Mouse (Mus musculus) CD8-positive naive resting alpha-beta T cell, adult 2 months (primary cell): Measurements from ENCODE around the gene Spin1.
"Not testable (repeated sequence)": the region's sequence is repeated elsewhere in the genome, so short reads cannot be mapped to it uniquely, and the experiment has no call there.

Experiments
- DNase-seq, 2 experiments: peaks; one replicate each; pipeline ENCODE4 v3.0.0; 2022; ENCODE audit warnings: low read depth in 2 of 2, low spot score in 2 of 2

Gene Spin1

GRCm38 (mm10) chr13:51100233-51101015 lies at the start of gene Spin1:
Spin1 (plus strand) TSS chr13:51100880.
- peak; percentile 82 to 84 for DNase-seq

GRCm38 (mm10) chr13:51051016-51051415 lies 49.7 kb upstream of the Spin1 start:
- no peak for DNase-seq

- DNase-seq, result no peak
Observed at GRCm38 (mm10) chr13:51052408-51052807, 48.3 kb upstream of the Spin1 start.

- no peak for DNase-seq
Observed at GRCm38 (mm10) chr13:51063024-51063423, 37.7 kb upstream of the Spin1 start.

GRCm38 (mm10) chr13:51063721-51064120 lies 37.0 kb upstream of the Spin1 start:
- no peak for DNase-seq

- DNase-seq, result no peak
Observed at GRCm38 (mm10) chr13:51064429-51064828, 36.3 kb upstream of the Spin1 start.

- DNase-seq, result no peak
Observed at GRCm38 (mm10) chr13:51071063-51071680, 29.5 kb upstream of the Spin1 start.

GRCm38 (mm10) chr13:51071763-51072276 lies 28.9 kb upstream of the Spin1 start:
- DNase-seq, result no peak

- DNase-seq, result no peak
Observed at GRCm38 (mm10) chr13:51072917-51073843, 27.5 kb upstream of the Spin1 start.

GRCm38 (mm10) chr13:51074081-51074680 lies 26.5 kb upstream of the Spin1 start:
- no peak for DNase-seq

GRCm38 (mm10) chr13:51076191-51076590 lies 24.5 kb upstream of the Spin1 start:
- not testable (repeated sequence) for DNase-seq

GRCm38 (mm10) chr13:51078586-51078985 lies 22.1 kb upstream of the Spin1 start:
- DNase-seq, result not testable (repeated sequence)

- no peak for DNase-seq
Observed at GRCm38 (mm10) chr13:51080801-51081200, 19.9 kb upstream of the Spin1 start.

- no peak for DNase-seq
Observed at GRCm38 (mm10) chr13:51084241-51084640, 16.4 kb upstream of the Spin1 start.

GRCm38 (mm10) chr13:51085941-51086340 lies 14.7 kb upstream of the Spin1 start:
- no peak for DNase-seq

- no peak for DNase-seq
Observed at GRCm38 (mm10) chr13:51087253-51087652, 13.4 kb upstream of the Spin1 start.

GRCm38 (mm10) chr13:51088207-51088606 lies 12.5 kb upstream of the Spin1 start:
- no peak for DNase-seq

GRCm38 (mm10) chr13:51089058-51089457 lies 11.6 kb upstream of the Spin1 start:
- no peak for DNase-seq

- no peak for DNase-seq
Observed at GRCm38 (mm10) chr13:51090105-51090661, 10.5 kb upstream of the Spin1 start.

GRCm38 (mm10) chr13:51093430-51093829 lies 7.2 kb upstream of the Spin1 start:
- no peak for DNase-seq
